Mouse (Mus musculus) layer of hippocampus, adult 9-11 months (tissue): Measurements from ENCODE around the gene Mrps2.
A peak's percentile ranks its signal among the peaks of the same experiment; 100 is the strongest.
"Not testable (repeated sequence)": the region's sequence is repeated elsewhere in the genome, so short reads cannot be mapped to it uniquely, and the experiment has no call there.

Source experiments
- DNase-seq: peaks from one replicate; pipeline ENCODE4 v3.0.0; 2022

Mrps2 gene

DNA sequence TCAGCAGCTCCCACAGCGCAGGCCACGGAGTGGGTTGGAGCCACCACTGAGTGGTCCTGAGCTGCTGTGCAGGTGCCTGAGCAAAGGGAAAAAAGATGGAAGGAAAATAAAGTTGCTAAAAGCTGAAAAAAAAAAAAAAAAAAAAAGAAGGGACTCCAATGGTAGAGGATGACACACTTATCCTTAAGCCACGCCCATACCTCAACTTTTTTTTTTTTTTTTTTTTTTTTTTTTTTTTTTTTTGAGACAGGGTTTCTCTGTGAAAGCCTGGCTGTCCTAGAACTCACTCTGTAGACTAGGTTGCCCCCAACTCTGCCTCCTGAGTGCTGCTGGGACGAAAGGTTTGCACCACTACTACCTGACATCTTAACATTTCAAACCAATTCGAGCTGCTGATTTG, 10.1 kb downstream of the Mrps2 start:
- DNase-seq, result not testable (repeated sequence)

DNA sequence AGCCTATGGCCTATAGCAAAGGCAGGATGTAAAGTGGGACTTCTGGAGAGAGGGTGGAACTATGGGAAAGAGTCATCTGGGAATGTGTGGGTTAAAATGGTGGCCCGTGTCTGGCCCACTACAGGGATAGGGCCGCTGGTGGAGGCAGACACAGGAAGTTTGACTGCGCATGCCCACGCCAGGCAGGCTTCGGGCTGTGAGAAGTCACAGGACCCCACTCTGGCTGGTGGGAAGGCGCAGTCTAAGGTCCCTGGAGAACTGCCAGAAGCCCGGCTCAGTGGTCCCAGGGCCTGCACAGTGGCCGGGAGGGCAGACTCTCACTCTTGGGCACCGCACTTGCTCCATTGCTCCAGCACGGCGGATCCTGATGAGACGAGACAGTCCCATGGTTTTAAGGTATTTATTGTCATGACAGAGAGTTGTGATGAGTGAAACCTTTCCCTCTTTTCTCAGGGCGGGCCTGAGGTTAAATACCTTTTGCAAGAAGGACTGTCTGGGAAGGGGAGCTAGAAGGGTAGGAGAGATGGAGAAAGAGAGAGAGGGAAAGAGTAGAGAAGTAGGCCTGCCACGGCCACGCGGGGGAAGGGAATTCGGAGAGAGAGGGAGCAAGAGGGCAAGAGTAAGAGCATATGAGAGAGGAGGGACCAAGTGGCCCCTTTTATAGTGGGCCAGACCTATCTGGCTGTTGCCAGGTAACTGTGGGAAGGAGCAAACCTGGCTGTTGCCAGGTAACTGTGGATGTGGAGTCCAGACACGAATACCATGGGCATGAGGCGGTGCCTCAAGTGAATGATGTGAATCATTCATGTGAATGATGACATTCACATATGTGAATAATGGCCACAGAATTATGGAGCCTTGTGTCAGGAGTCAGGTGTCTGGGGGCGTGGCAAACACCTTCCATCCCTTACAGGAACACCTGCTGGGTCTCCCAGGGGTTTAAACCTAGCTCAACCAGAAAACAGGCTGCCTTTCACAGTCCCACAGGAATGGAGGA, 11.6 kb downstream of the Mrps2 start:
- peak; percentile 55 for DNase-seq

DNA sequence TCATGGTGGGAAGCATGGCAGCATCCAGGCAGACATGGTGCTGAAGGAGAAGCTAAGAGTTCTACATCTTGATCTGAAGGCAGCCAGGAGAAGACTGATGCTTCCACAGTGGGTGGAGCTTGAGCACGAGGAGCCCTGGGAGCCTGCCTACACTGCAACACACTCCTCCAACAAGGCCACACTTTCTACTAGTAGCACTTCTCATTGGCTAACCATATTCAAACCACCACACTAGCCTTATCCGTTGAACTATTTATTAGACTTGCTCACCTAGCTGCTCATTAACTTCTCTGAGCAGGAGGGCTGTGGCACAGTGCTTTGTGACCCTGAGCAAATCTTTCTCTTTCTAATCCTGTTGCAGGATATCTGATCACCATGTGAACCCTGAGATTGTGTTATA, 16.0 kb downstream of the Mrps2 start:
- no peak for DNase-seq

DNA sequence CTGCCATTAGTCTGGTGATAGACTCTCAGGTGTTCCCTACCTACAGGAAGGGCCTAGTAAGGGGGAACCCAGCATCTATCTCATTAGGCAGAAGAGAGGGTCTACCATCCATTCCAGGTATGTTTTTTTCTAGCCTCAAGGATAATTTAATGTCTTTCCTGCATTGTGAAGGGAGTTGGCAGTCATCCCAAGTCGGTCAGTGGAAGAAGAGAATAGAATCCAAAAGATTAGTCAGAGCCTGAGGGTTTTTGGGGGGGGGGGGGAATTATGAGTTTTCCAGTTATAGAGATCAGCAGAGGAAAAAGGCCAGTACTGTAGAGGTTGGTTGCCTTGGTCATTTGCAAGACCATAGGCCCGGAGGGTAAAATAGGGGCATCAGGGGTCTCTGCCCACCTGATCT, 26.7 kb downstream of the Mrps2 start:
- DNase-seq, result no peak

DNA sequence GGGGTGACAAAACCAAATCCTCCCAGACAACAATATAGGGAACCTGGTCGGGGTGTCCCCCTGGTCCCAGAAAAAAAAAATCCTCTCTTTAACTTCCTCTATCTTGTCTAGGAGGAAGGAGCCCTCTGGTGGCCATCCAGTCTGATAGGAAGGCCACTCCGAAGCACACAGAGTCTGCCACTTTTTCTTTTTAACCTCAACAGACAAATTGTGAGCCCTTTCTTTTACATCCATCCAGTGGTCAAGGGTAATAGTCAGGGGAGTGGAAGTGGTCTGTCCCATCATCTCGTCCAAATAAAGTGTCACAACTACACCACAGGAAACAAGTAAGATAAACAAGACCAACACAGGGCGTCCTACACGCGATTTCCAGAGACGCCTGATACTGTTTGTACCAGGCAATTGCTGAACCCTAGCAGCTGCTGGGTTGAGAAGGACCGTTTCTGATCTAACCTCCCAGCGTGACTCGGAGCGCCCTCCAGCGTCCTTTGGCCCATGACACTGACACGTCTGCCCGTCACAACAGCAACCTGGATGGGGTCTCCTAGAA, 27.4 kb downstream of the Mrps2 start:
- DNase-seq, result peak; percentile 64

DNA sequence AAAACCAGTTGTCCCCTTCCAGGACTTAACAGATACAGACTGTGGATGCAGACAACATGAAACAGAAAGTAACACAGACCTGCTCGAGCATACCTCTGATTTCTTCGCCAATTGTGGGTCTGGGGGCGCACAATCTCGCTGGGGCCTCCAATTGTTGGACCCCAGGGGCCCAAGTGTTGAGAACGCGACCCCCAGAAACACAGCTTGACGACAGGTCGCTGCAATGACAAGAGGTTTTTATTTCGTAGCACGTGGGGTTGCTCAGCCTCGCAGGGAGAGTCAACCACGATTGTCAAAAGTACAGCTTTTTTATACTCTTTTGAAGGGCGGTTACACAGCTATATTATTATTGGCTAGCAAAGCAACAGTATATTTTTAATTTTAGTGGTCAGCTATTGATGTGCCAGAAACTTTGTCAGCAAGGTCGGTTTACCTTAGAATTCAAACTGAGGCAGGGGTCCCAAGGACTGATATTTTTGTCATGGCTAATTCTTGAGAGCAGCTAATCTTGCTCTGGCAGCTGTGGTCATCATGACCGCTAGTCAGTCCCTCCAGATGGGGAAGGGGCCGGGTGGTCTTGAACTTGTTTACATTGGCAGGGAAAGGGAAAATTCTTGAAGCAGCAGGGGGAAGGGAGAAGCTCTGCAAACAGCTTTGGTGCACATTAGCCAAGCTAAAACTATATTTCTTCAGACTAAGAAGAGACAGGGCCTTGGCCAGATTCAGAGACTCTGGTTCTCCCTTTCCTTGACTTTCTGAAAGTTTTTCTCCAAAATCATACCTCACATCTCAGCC, 28.1 kb downstream of the Mrps2 start:
- DNase-seq, result no peak

DNA sequence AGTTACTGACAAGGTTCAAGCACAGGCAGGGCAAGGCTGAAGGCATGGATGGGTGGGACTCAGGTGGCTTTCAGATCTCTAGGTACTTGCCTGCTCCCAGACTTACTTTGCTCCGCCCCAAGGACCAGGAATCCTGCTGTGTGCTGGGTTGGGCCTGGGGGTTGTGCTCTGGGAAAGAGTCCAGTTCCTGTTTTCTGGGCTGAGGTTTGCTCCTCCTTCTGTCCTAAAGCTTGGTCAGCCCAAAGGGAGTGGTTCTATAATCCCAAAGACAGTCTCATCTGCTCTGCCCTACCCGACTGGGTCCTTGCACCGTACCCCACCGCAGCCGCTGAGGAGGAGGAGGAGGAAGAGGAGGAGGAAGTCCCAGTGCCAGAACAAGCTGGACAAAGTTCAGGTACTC, 28.8 kb downstream of the Mrps2 start, which contains the start of gene Gbgt1:
Gene Gbgt1 (plus strand): TSS at position 221 of the 400 bp plus-strand sequence.
- no peak for DNase-seq

DNA sequence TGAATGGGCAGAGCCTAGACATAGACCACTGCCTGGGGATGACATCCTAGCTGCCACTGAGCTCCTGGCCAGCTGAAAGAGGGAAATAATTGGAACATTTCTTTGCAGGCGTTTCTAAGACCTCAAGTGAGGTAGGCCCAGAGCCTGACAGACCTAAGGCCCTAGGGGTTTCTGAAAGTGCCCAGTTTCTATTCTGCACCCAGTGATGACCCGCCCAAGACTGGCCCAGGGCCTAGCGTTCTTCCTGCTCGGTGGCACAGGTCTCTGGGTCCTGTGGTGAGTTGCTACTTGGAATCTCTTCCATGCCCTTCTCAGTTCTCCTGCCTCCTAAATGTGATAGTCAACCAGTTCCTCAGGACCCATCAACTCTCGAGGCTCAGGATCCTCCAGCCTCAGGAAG, 29.7 kb downstream of the Mrps2 start:
- no peak for DNase-seq

DNA sequence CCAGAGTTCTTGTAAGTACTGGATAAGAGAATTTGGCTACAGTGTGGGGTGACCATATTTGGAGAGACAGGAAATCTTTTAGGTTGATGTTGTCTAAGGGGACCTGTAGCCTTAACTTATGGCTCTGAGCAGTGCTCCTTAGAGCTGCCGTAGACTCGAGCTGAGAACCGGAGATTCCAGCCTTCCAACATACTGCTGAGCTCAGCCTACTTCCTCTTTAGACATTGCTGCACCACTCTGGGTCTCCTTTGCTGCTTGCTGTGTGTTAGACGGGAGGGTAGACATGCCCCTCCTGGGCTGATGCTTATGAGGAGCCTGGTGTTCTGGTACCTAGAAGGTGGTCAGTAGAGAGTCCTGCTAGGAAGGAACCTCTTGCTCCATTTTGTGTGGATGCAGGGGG, 30.6 kb downstream of the Mrps2 start:
- no peak for DNase-seq

DNA sequence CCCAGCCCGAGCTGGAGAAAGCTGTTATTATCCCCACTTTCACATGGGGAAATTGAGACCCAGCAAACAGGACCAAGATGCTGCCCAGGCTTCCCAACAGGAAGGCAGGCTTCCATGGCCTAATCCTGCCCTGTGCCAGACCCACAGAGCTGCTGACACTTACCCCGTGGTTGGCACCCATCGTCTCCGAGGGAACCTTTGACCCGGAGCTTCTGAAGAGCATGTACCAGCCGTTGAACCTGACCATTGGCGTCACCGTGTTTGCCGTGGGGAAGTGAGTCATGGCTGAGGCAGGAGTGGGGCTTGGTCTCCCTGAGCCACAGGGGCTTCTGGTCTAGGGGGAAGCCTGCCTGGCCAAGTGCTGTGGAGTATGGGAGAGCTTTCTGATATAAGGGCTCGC, 35.1 kb downstream of the Mrps2 start:
- no peak for DNase-seq

DNA sequence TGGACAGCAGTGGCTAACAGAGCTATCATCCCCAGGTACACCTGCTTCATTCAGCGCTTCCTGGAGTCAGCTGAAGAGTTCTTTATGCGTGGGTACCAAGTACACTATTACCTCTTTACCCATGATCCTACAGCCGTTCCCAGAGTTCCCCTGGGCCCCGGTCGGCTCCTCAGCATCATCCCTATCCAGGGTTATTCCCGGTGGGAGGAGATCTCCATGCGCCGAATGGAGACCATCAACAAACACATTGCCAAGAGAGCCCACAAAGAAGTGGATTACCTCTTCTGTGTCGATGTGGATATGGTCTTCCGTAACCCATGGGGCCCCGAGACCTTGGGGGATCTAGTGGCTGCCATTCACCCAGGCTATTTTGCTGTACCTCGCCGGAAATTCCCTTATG, 36.8 kb downstream of the Mrps2 start:
- no peak for DNase-seq

DNA sequence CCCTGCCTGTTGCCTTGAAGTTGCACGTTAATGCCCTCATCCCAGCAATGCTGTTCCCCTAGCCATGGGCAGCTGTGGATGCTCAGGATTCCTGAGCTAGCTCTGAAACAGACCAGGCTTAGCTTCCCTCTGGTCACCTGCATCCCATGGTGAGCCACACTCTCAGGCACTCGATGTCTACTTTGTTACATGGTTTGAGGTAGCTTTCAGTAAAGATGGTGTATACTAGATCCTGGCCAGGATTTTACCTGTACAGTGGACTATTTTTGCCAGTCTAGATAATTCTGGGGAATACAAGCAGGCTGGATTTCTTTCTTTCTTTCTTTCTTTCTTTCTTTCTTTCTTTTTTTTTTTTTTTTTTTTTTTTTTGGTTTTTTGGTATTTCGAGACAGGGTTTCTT, 37.9 kb downstream of the Mrps2 start, which contains the start of gene Gm10134:
Gene Gm10134 (plus strand): TSS at position 301 of the 400 bp plus-strand sequence.
- DNase-seq, result no peak

DNA sequence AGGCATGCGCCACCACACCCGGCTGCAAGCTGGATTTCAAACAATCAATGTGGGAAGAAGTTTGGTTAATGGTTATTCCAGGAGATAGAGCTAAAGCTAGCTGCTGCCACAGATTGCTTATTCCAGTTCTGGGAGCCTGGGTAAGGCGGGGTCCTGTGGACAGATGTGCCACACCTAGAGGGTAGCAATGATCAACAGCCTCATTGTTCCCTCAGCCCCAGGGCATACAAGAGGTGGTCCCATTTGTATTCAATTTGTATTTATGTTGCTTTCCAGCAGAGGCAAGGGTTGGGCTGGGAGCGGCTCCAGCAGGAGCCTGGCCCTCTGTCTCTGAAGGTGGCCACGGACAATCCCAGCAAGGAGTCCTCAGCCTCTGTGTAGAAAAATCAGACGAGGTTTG, 38.4 kb downstream of the Mrps2 start:
- no peak for DNase-seq

DNA sequence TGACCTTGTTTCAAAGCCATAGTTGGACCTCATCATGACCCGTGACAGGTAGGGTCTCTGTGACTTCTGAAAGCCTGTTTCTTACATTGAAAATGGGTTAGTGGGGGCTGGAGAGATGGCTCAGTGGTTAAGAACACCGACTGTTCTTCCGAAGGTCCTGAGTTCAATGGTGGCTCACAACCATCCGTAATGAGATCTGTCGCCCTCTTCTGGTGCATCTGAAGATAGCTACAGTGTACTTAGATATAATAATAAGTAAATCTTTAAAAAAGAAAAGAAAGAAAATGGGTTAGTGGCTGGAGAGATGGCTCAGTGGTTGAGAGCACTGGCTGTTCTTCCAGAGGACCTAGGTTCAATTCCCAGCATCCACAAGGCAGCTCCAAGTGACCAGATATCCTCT, 43.7 kb downstream of the Mrps2 start:
- DNase-seq, result not testable (repeated sequence)

DNA sequence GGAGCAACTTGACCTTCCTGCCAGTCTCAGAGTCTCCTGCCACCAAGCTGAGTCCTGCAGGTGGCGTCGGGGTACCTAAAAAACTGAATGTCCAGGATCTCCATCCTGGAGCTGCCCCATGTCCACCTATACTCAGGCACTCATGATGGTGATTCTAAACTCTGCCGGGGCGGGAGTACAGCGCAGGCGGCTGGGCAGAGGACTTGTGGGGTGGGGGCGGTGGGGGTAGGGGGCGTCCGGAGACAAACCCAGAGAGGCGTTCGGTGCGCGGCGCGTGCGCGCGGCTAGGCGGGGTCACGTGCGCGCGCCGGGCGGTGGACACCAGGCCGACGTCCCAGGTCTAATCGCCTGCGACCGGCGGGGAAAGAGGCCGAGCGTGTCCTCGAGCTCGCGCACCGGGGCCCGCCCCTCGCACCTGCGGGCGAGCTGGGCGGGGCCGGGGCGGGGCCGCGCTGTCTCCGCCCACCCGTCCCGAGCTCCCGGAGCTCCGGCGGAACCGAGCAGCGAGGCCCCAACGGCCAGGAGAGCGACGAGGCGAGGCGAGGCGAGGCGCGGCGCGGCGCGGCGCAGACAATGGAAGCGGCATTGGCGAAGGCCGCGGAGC, 45.0 kb downstream of the Mrps2 start, which contains the start of gene Ralgds:
Gene Ralgds (plus strand): TSS at position 328 of the 604 bp plus-strand sequence.
- DNase-seq, result no peak

DNA sequence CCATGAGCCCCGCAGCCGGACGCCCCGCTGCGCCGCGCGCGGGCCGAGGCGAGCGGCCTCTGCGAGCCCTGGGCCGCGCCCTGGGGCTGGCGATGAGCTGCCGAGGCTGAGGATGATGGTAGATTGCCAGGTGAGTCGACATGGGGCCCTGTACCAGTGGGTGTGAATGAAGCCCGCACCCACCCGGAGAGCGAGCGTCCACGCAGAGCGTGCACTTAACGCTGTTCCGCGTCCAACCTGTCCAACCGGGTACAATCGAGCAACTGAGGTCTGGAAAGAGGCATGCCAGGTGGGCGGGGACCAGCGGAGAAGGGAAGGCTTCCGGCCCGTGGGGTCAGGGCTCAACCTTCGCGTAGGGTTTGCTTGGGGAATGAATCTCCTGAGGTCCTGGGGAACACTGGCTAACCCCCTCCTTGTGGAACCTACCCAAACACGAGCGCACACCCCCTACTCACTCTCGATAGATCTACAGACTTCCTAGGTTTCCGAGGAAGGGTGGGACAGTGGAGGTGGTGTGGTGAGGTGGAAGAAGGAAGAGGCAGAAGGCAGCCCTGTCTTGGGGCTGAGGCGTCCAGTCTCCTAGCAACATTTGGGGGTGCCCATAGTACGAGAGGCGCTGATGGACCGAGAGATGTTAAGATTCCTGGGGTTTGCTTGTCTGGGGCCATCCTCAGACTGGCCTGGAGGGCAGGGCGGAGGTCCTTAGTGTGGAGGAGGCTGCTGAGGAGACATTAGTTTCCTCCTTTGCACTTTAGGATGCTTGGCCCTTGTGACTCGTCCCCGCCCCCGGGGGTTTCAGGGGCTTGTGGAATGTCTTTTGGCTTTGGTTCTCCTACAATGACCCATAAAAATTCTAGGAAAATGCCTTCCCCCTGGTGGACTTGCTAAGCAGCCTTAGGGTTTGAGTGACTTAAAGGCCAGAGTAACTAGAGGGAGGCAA, 45.8 kb downstream of the Mrps2 start:
- DNase-seq, result peak; percentile 3

DNA sequence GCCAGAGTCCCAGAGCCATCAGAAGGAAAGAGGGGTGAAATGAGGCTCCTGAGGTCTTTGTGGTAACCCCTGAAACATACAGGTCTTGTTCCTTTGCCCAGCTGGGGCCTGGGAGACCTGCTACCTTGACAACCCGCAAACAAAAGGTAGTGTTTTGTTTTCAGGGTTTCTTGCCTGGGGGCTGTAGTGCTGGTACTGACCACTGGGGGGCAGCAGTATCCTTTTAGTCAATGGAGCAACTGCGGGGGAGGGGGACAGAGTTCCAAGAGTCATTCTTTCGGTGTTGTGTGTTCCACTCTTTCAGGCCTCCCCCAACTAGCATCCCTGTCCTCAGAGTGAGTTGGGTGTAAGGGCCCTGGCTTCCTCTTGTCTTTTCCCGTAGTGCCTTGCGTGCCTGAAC, 46.6 kb downstream of the Mrps2 start:
- DNase-seq, result peak; percentile 78

DNA sequence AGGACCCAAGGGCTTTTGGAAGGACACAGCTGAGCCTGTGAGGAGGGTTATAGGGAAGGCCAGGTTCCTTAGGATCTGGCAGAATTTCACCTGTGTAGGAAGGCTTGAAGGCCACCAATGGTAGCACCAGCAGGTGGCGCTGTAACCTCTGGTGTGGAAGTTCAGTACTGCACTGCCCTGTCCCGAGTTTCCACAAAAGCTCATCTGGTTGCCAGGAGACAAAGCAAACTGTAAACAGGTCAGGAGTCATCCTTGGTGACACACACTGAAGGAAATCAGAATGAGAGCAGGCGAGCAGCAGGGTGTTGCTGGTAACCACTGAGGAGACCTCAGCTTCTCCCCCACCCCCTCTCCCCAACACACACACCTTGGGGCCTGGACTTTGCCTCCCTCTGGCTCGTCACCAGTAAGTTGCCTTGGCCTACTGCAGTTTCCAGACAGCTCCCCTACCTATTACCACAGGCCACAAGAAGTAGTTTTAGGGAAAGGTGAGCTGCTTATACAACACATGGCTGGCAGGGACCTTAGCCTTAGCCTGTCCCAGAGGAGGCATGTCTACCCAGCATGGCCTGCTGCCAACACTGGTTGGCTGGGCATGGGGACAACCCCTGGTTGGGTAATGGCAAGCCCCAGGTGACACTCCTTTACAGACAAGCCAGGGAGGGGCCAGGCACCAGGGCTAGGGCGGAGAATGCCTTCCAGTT, 49.5 kb downstream of the Mrps2 start:
- no peak for DNase-seq

DNA sequence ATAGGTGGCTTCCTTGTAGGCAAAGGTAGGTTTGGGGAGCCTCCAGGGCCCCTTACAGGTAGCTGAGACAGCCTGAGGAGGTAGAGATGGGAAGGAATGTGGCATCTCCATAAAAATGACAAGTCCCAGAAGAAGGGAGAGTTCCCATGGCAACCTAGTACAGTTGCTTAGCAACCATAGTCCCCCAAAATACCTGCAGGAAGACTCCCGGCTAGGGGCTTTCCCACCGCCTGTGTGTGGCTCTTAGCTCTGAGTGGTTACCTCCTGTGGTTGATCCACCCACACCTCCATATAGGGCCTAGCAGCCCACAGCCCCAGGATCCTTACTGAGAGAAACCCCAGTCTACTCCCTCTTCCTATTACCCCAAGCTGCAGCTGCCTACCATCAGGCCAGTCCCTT, 50.4 kb downstream of the Mrps2 start:
- DNase-seq, result peak; percentile 73

DNA sequence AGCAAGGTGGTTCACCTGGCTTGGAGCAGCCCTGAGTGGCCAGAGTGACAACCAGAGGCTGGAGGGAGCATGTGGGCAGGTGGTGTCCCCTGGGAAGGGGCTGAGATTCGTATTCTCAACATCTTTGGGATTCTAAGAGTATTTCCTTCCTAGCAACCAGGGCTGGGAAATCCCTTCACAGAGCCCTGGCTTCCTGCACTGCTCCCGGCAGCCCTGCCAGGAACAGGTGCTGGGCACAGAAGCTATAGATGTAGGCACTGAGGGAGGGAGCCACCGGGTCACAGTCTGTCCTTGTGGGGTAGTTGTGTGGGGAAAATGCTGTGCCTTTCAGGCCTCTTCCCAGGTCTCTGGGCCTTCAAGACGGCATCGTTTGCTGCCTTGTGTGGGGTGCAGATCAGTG, 52.7 kb downstream of the Mrps2 start:
- DNase-seq, result no peak
